Comparison of ENCODE assay signal across 8 mouse cellular contexts in genomic region chr7:102512814-102513435, GRCm38 (mm10). TPM values are rescaled to one million over a fixed set of nuclear protein-coding genes. Genes with fewer than 3 reads are reported as not detected.
DNase-seq lines count a peak whose midpoint lies in the region; ATAC-seq lines count a peak whose summit lies in the region.

No protein-coding gene starts in this region.

- ATAC-seq in hindbrain, embryonic 14.5 days (ENCODE audit: low FRiP score), result peak; percentile 97

- WGBS in hindbrain, embryonic 14.5 days, result under 1% methylated on average over 54 of the region's 54 CpGs

- no peak overlapping the region for H3K27ac ChIP-seq in hindbrain, embryonic 14.5 days

- H3K36me3 ChIP-seq in hindbrain, embryonic 14.5 days (replicated peaks; ENCODE audit: control insufficient read depth, insufficient read depth), result no peaks in the 10 kb centered on the region

- H3K4me2 ChIP-seq in hindbrain, embryonic 14.5 days (replicated peaks), result peak overlapping the region; percentile 74

- DNase-seq in T-cell, adult 2 months (ENCODE audit: low spot score), result peak; percentile 74
- peak; percentile 92 to 96 for DNase-seq in cerebellum, postnatal 25 days
- DNase-seq in frontal cortex, postnatal 25 days (ENCODE audit: low spot score in 2 of 2), result peak; percentile 81 to 82
- DNase-seq in hindbrain, embryonic 14.5 days (ENCODE audit: low spot score), result peak; percentile 93
- peak; percentile 91 to 98 for DNase-seq in layer of hippocampus, postnatal 25 days (ENCODE audit: extremely low spot score in 1 of 2, low spot score in 1 of 2)
- DNase-seq in lung, postnatal 14 days, result peak; percentile 91
- peak; percentile 32 for DNase-seq in retina, adult 2 months (ENCODE audit: low read depth, low spot score)
- peak; percentile 88 for DNase-seq in thymus, postnatal 25 days

- H3K9ac ChIP-seq in hindbrain, embryonic 14.5 days, result peak overlapping the region; percentile 75

- no peaks in the 10 kb centered on the region for H3K9me3 ChIP-seq in hindbrain, embryonic 14.5 days (ENCODE audit: control insufficient read depth, low read length)

- peak overlapping the region; percentile 50 for H3K4me3 ChIP-seq in hindbrain, embryonic 14.5 days (replicated peaks; ENCODE audit: low read length)

- H3K4me1 ChIP-seq in hindbrain, embryonic 14.5 days (replicated peaks; ENCODE audit: control insufficient read depth, insufficient read depth, low read length), result no peaks in the 10 kb centered on the region

- 0 out of 2 replicates have a peak, but pooled peaks cover 10% of the 10 kb centered on the region for H3K27me3 ChIP-seq in hindbrain, embryonic 14.5 days (ENCODE audit: control insufficient read depth, insufficient read depth, low read length)

RNA-seq across cellular contexts. Expression of gene Olfr545, which starts 13.6 kb away (rescaled TPM):
- polyA plus RNA-seq in hindbrain, embryonic 14.5 days (2014; fragmentation: Nextera tagmentation; extraction: Ambion mirVana), result 0.17 and 0.23 TPM in 2 replicates
- total RNA-seq in layer of hippocampus, postnatal 25 days (2021), result not detected

RNA-seq across cellular contexts. Expression of gene Olfr547, which starts 21.6 kb away (rescaled TPM):
- polyA plus RNA-seq in hindbrain, embryonic 14.5 days (2014; fragmentation: Nextera tagmentation; extraction: Ambion mirVana), result not detected in 2 replicates
- total RNA-seq in layer of hippocampus, postnatal 25 days (2021), result not detected

RNA-seq across cellular contexts. Expression of gene Olfr544, which starts 24.8 kb away (rescaled TPM):
- 0.09 and 0.11 TPM in 2 replicates for polyA plus RNA-seq in hindbrain, embryonic 14.5 days (2014; fragmentation: Nextera tagmentation; extraction: Ambion mirVana)
- total RNA-seq in layer of hippocampus, postnatal 25 days (2021), result not detected

RNA-seq across cellular contexts. Expression of gene Olfr548-ps1, which starts 27.8 kb away (rescaled TPM):
- polyA plus RNA-seq in hindbrain, embryonic 14.5 days (2014; fragmentation: Nextera tagmentation; extraction: Ambion mirVana), result not detected in 2 replicates
- total RNA-seq in layer of hippocampus, postnatal 25 days (2021), result not detected

RNA-seq across cellular contexts. Expression of gene Olfr543, which starts 31.4 kb away (rescaled TPM):
- 0.18 and 0.39 TPM in 2 replicates for polyA plus RNA-seq in hindbrain, embryonic 14.5 days (2014; fragmentation: Nextera tagmentation; extraction: Ambion mirVana)
- not detected for total RNA-seq in layer of hippocampus, postnatal 25 days (2021)

Comparison
In these comparisons a context has a peak if more than half of its experiments do, and no peak if none do; other contexts are left out.
1. DNase-seq: peak in every context shown above with its lines; median percentile 94 in layer of hippocampus, postnatal 25 days; 94 in cerebellum, postnatal 25 days; 93 in hindbrain, embryonic 14.5 days; 91 in lung, postnatal 14 days; 88 in thymus, postnatal 25 days; 82 in frontal cortex, postnatal 25 days; 74 in T-cell, adult 2 months; 32 in retina, adult 2 months.